In genomic region chr7:84681558-84681957, GRCm38 (mm10) we compare ENCODE assay signal across 19 mouse cellular contexts. TPM values are rescaled to one million over a fixed set of nuclear protein-coding genes. Genes with fewer than 3 reads are reported as not detected.
DNase-seq lines count a peak whose midpoint lies in the region; ATAC-seq and TF ChIP-seq lines count a peak whose summit lies in the region.
"Had no signal": no experiment of that assay in that cellular context is flagged by ENCODE, and none has a peak within 500 bp of the region (broad histone marks: within the 10 kb centered on the region; RNA-seq: fewer than 3 reads in every experiment).

No protein-coding gene starts in this region.

- H3K79me2 ChIP-seq in CH12.LX (replicated peaks; ENCODE audit: control insufficient read depth, extremely low read depth, insufficient read depth, poor library complexity, severe bottlenecking), result peaks cover 67% of the 10 kb centered on the region

- dilution Hi-C loops in CH12.LX (cut with MboI; ENCODE audit: extremely low pct_ligation_motif_present, extremely low pct_unique_long_range_greater_than_20kb, low sequenced_read_pairs), result no loop called here

- H3K4me3 ChIP-seq in forebrain, embryonic 13.5 days, result no peak overlapping the region
- H3K4me3 ChIP-seq in forebrain, embryonic 16.5 days (replicated peaks; ENCODE audit: low read length), result no peak overlapping the region
- no peak overlapping the region for H3K4me3 ChIP-seq in CH12.LX (replicated peaks in 1 of 3; ENCODE audit: low read depth in 2 of 3, low read length in 2 of 3, poor library complexity in 1 of 3)
- H3K4me3 ChIP-seq: hindbrain, embryonic 12.5 days; intestine, embryonic 15.5 days; kidney, embryonic 15.5 days; left cerebral cortex, adult 2 months; midbrain, embryonic 12.5 days had no signal

- no peak overlapping the region for H3K4me2 ChIP-seq in forebrain, embryonic 13.5 days
- H3K4me2 ChIP-seq in forebrain, embryonic 16.5 days (ENCODE audit: low read length), result no peak overlapping the region
- no peak overlapping the region for H3K4me2 ChIP-seq in CH12.LX (ENCODE audit: insufficient read depth, low read depth, poor library complexity, severe bottlenecking)
- H3K4me2 ChIP-seq: hindbrain, embryonic 12.5 days; intestine, embryonic 15.5 days; kidney, embryonic 15.5 days; midbrain, embryonic 12.5 days had no signal

- in situ Hi-C loops in CH12.LX (cut with MboI; ENCODE audit: low pct_ligation_motif_present, low pct_unique_long_range_greater_than_20kb, low sequenced_read_pairs), result loop anchor here (10.0 kb wide), 1 partner anchor 67 kb away; no protein-coding TSS in a partner anchor

- H3K27me3 ChIP-seq in forebrain, embryonic 13.5 days, result no peaks in the 10 kb centered on the region
- H3K27me3 ChIP-seq in forebrain, embryonic 16.5 days (replicated peaks; ENCODE audit: control insufficient read depth, insufficient read depth, low read length), result no peaks in the 10 kb centered on the region
- no peaks in the 10 kb centered on the region for H3K27me3 ChIP-seq in CH12.LX (replicated peaks)
- H3K27me3 ChIP-seq: hindbrain, embryonic 12.5 days; intestine, embryonic 15.5 days; kidney, embryonic 15.5 days; midbrain, embryonic 12.5 days had no signal

- TF ChIP-seq CTCF in CH12.LX (conservative IDR thresholded peaks at IDR 0.05 in 1 of 2, IDR thresholded peaks at IDR 0.05 in 1 of 2; ENCODE audit: low read depth in 2 of 2, low read length in 2 of 2), result no peak

- TF ChIP-seq POLR2A in CH12.LX (IDR thresholded peaks at IDR 0.05; ENCODE audit: low read depth, low read length), result no peak

- H3K27ac ChIP-seq in forebrain, embryonic 13.5 days, result peak overlapping the region; percentile 66
- no peak overlapping the region for H3K27ac ChIP-seq in forebrain, embryonic 16.5 days (ENCODE audit: low read length)
- no peak overlapping the region for H3K27ac ChIP-seq in CH12.LX (ENCODE audit: insufficient read depth, low read depth)
- H3K27ac ChIP-seq: hindbrain, embryonic 12.5 days; intestine, embryonic 15.5 days; kidney, embryonic 15.5 days; liver, embryonic 14.5 days; midbrain, embryonic 12.5 days had no signal

- no peaks in the 10 kb centered on the region for H3K9me3 ChIP-seq in forebrain, embryonic 13.5 days (replicated peaks)
- no peaks in the 10 kb centered on the region for H3K9me3 ChIP-seq in forebrain, embryonic 16.5 days (ENCODE audit: control insufficient read depth, low read length)
- no peaks in the 10 kb centered on the region for H3K9me3 ChIP-seq in CH12.LX (replicated peaks; ENCODE audit: low read length)
- H3K9me3 ChIP-seq: hindbrain, embryonic 12.5 days; intestine, embryonic 15.5 days; kidney, embryonic 15.5 days; midbrain, embryonic 12.5 days had no signal

- no peak overlapping the region for H3K9ac ChIP-seq in forebrain, embryonic 13.5 days
- H3K9ac ChIP-seq in forebrain, embryonic 16.5 days (replicated peaks; ENCODE audit: low read depth, low read length), result no peak overlapping the region
- H3K9ac ChIP-seq in CH12.LX (ENCODE audit: insufficient read depth, low read depth), result 0 out of 2 replicates have a peak overlapping the region, but pooled peaks have one; percentile 13
- H3K9ac ChIP-seq: hindbrain, embryonic 12.5 days; intestine, embryonic 15.5 days; kidney, embryonic 15.5 days; liver, embryonic 14.5 days; midbrain, embryonic 12.5 days had no signal

- no peak for ATAC-seq in forebrain, embryonic 13.5 days
- no peak for ATAC-seq in forebrain, embryonic 16.5 days
- peak; percentile 29 for ATAC-seq in inflammation-experienced regulatory T-cells, adult 6 months
- ATAC-seq: forebrain, embryonic 14.5 days; intestine, embryonic 15.5 days had no signal

- TF ChIP-seq RAD21 in CH12.LX (IDR thresholded peaks at IDR 0.05; ENCODE audit: low read depth, low read length), result no peak

- WGBS in forebrain, embryonic 13.5 days, result 78% methylated on average over 1 of the region's 1 CpGs
- WGBS in forebrain, embryonic 16.5 days, result 69% methylated on average over 1 of the region's 1 CpGs

- DNase-seq in 3134 (ENCODE audit: extremely low read depth, insufficient read length, low spot score) (peak; percentile 16), CH12.LX (ENCODE audit: extremely low read depth) (no peak)
- DNase-seq in left cerebral cortex, adult 11 months (ENCODE audit: low spot score), result no peak
- DNase-seq in embryo, embryonic 9.5 days (ENCODE audit: extremely low spot score), result no peak
- no peak for DNase-seq in layer of hippocampus, adult 11-12 months (ENCODE audit: low spot score)
- DNase-seq: adrenal gland, postnatal 36 days; cerebellum, adult 9-11 months; embryo, embryonic 11 days; lung, postnatal 10 days had no signal

- no peak for TF ChIP-seq EP300 in CH12.LX (IDR thresholded peaks at IDR 0.05; ENCODE audit: low read length)

- H3K4me1 ChIP-seq in forebrain, embryonic 13.5 days, result peaks cover 27% of the 10 kb centered on the region
- H3K4me1 ChIP-seq in forebrain, embryonic 16.5 days (replicated peaks; ENCODE audit: control insufficient read depth, insufficient read depth, low read length), result peaks cover 11% of the 10 kb centered on the region
- H3K4me1 ChIP-seq in CH12.LX (ENCODE audit: control insufficient read depth in 1 of 2, insufficient read depth in 2 of 2), result peaks cover 2 to 54% of the 10 kb centered on the region in 2 experiments; a peak in 3 of 4 replicates

- H3K36me3 ChIP-seq in forebrain, embryonic 13.5 days (ENCODE audit: poor library complexity, severe bottlenecking), result no peaks in the 10 kb centered on the region
- H3K36me3 ChIP-seq in forebrain, embryonic 16.5 days (ENCODE audit: control insufficient read depth, insufficient read depth), result no peaks in the 10 kb centered on the region
- H3K36me3 ChIP-seq in CH12.LX (replicated peaks in 1 of 2; ENCODE audit: control insufficient read depth in 1 of 2, insufficient read depth in 1 of 2, low read length in 1 of 2), result no peaks in the 10 kb centered on the region
- H3K36me3 ChIP-seq: hindbrain, embryonic 12.5 days; intestine, embryonic 15.5 days; kidney, embryonic 15.5 days; midbrain, embryonic 12.5 days had no signal

TF ChIP-seq in CH12.LX, 34 proteins besides CTCF, POLR2A, EP300 and RAD21:
- no peak for TF ChIP-seq RCOR1 (conservative IDR thresholded peaks at IDR 0.05; ENCODE audit: low read depth, low read length)
- no peak for TF ChIP-seq MAX (IDR thresholded peaks at IDR 0.05; ENCODE audit: low read length)
- no peak for TF ChIP-seq ZKSCAN1 (IDR thresholded peaks at IDR 0.05; ENCODE audit: borderline replicate concordance, low read depth, low read length)
- TF ChIP-seq NELFE (IDR thresholded peaks at IDR 0.05; ENCODE audit: low read depth, low read length), result no peak
- TF ChIP-seq MAZ (IDR thresholded peaks at IDR 0.05; ENCODE audit: low read depth, low read length), result no peak
- no peak for TF ChIP-seq CHD2 (IDR thresholded peaks at IDR 0.05; ENCODE audit: low read length)
- TF ChIP-seq ETS1 (conservative IDR thresholded peaks at IDR 0.05; ENCODE audit: low read depth, low read length), result no peak
- TF ChIP-seq CHD1 (IDR thresholded peaks at IDR 0.05; ENCODE audit: low read depth, low read length), result no peak
- TF ChIP-seq GABPA (IDR thresholded peaks at IDR 0.05; ENCODE audit: insufficient replicate concordance, low read depth, low read length), result no peak

RNA-seq across cellular contexts. Expression of gene Zfand6, which starts 8.2 kb away (rescaled TPM):
- polyA plus RNA-seq in forebrain, embryonic 13.5 days (2015; fragmentation: Nextera tagmentation; extraction: Ambion mirVana), result 199 and 220 TPM in 2 replicates
- 195 and 198 TPM in 2 replicates for polyA plus RNA-seq in forebrain, embryonic 16.5 days (2015; fragmentation: Nextera tagmentation; extraction: Ambion mirVana)
- total RNA-seq in CH12.LX (2012; rRNA removed), result 57.5 and 60.1 TPM in 2 replicates
- total RNA-seq in CH12.LX (2014; rRNA removed), result 184 and 196 TPM in 2 replicates
- polyA plus RNA-seq in CH12.LX (2012; ENCODE audit: insufficient read length, low read depth), result 71.0 and 78.0 TPM in 2 replicates
- 100 to 1,000 TPM; 133 to 169 (median 137) TPM for polyA plus RNA-seq in inflammation-experienced regulatory T-cells, adult 6 months (2017; shearing (Covaris generic))
